Mouse (Mus musculus) liver, embryonic 14.5 days (tissue): ENCODE data around the gene Snx1. TPM values are rescaled to one million over a fixed set of nuclear protein-coding genes. Genes with fewer than 3 reads are reported as not detected.

Experiments
- ATAC-seq: fragments of 200-750 bp; cut with Nextera tagmentation; 2 replicates; pipeline ENCODE4 v1.8.0; 2017; ENCODE audit warnings: moderate number of reproducible peaks, mild to moderate bottlenecking, moderate library complexity; ENCODE audit not compliant: insufficient read depth
- DNase-seq, 3 experiments: peaks; one replicate each; pipeline ENCODE4 v3.0.0-alpha.2; 2012 to 2013; ENCODE audit warnings: low read depth in 3 of 3, low spot score in 3 of 3
- H3K27ac ChIP-seq: fragments of 300-500 bp; sonication (generic); 2 replicates; pipeline ENCODE4 v1.5.1; 2014; ENCODE audit warnings: moderate library complexity, mild to moderate bottlenecking, control low read depth, inconsistent platforms
- H3K27me3 ChIP-seq: fragments of 300-500 bp; sonication (generic); 2 replicates; pipeline ENCODE4 v1.6.1; 2014; ENCODE audit warnings: mild to moderate bottlenecking, low read length, moderate library complexity; ENCODE audit not compliant: control insufficient read depth, insufficient read depth
- H3K36me3 ChIP-seq: fragments of 300-500 bp; sonication (generic); replicated peaks from 2 replicates; pipeline ENCODE4 v1.6.1; 2014; ENCODE audit warnings: low read depth; ENCODE audit not compliant: control insufficient read depth, insufficient read depth
- H3K4me1 ChIP-seq, 2 experiments: fragments of 200-500 bp in 1 of 2; fragments of 300-500 bp in 1 of 2; sonication (generic) in 1 of 2; replicated peaks; 2 replicates each; pipeline ENCODE4 v1.6.1; 2012 to 2014; ENCODE audit warnings: antibody characterized with exemption in 1 of 2, inconsistent platforms in 1 of 2, low read length in 1 of 2; ENCODE audit not compliant: control insufficient read depth in 2 of 2, insufficient read depth in 2 of 2
- H3K4me2 ChIP-seq: fragments of 300-500 bp; sonication (generic); 2 replicates; pipeline ENCODE4 v1.6.1; 2014; ENCODE audit warnings: low read depth, mild to moderate bottlenecking, control low read depth, moderate library complexity
- H3K4me3 ChIP-seq, 2 experiments: fragments of 200-500 bp in 1 of 2; fragments of 300-500 bp in 1 of 2; sonication (generic) in 1 of 2; 2 replicates each; pipeline ENCODE4 v1.5.1; 2012 to 2014; ENCODE audit warnings: low read depth in 2 of 2, low read length in 2 of 2, mild to moderate bottlenecking in 2 of 2, control low read depth in 1 of 2, inconsistent platforms in 1 of 2, moderate library complexity in 1 of 2; ENCODE audit not compliant: insufficient read depth in 1 of 2
- H3K9ac ChIP-seq: fragments of 300-500 bp; sonication (generic); replicated peaks from 2 replicates; pipeline ENCODE4 v1.6.1; 2014; ENCODE audit warnings: mild to moderate bottlenecking, control low read depth, moderate library complexity
- H3K9me3 ChIP-seq: fragments of 300-500 bp; sonication (generic); 2 replicates; pipeline ENCODE4 v1.6.1; 2016; ENCODE audit warnings: low read length, mixed read lengths; ENCODE audit not compliant: control insufficient read depth
- CTCF ChIP-seq: IDR thresholded peaks from 2 replicates; pipeline ENCODE4 v1.5.1; 2016; ENCODE audit warnings: antibody characterized with exemption, low read depth, control low read depth
- EP300 ChIP-seq: IDR thresholded peaks from 2 replicates; pipeline ENCODE4 v1.6.1; 2016; ENCODE audit warnings: antibody characterized with exemption, low read depth
- WGBS: fragments of 180-500 bp; shearing (Covaris S2); extraction: QIAGEN DNeasy Blood & Tissue Kit; methylation state at CpG from one replicate; pipeline ENCODE4 v1.1.7; 2014; ENCODE audit not compliant: insufficient replicate concordance; 5-methylcytosine and 5-hydroxymethylcytosine counted together
- polyA plus RNA-seq, 2 experiments: library from polyadenylated mRNA; depleted of rRNA in 1 of 2; stranded (reverse) in 1 of 2; unstranded in 1 of 2; fragments of >200 nt; fragmentation: Nextera tagmentation in 1 of 2; extraction: Ambion mirVana in 1 of 2; gene quantifications; 2 replicates each; pipeline versions ENCODE4 v1.2.1 to v1.2.3; 2012 to 2014

Gene Snx1
- polyA plus RNA-seq, 2 experiments: 47.7 to 66.0 TPM

DNA sequence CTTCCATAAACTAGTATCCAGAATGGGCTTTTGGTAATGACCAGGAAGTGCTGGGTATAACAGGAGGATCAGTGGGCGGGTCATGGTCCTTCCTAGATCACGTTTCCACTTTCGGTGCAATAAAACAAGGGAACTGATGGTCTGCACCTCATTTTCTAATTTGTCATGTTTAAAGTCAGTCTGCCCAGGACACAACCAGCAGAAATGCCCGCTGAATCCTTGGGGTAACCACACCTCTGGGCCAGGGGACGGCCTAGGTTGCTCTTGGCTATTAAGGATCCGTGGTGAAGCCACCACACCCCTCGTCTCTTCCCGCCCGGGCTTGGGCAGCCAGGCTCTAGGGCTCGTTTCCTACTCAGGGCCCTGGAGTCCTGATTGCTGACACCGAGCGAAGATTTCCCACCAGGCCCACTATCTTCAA is 2.3 kb downstream of the Snx1 start:
- under 1% methylated on average over 12 of the region's 12 CpGs for WGBS
- Histone ChIP-seq H3K4me1 (peaks cover 46 to 51% of the 10 kb centered on the region in 2 experiments), H3K4me2 (peak overlapping the region; percentile 96), H3K9me3 (no peaks in the 10 kb centered on the region), H3K9ac (peak overlapping the region; percentile 91), H3K27me3 (no peaks in the 10 kb centered on the region), H3K36me3 (peaks cover 1% of the 10 kb centered on the region), H3K27ac (peak overlapping the region; percentile 87), H3K4me3 (peak overlapping the region; percentile 91 to 92)
- peak; percentile 58 for ATAC-seq
- no peak for TF ChIP-seq EP300
- TF ChIP-seq CTCF: no peak
- DNase-seq: peak in 1 of 3 experiments; percentile 46

DNA sequence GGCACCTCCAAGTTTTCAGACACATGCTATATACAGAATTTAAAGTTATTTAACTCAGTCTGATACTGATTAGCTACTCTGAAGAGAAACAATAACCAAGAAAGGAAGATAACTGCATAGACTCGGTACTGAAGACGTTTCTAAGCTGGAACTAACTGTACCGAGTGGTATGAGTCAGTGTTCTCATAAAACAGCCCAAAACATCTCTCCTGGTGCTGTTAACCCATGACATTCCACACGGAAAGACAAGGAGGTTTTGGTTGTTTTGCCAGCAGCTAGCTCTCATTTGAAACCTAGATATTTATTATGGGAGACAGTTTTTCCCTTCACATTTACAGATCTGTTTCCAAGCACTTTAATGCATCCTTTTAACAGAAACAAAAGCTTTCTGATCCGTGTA is 2.7 kb downstream of the Snx1 start:
- H3K27ac ChIP-seq: peak overlapping the region; percentile 87
- DNase-seq (no peak), ATAC-seq (no peak)
- H3K4me1 ChIP-seq: peaks cover 50 to 54% of the 10 kb centered on the region in 2 experiments
- H3K36me3 ChIP-seq: no peaks in the 10 kb centered on the region; the same call in 1 of the 2 replicates
- H3K9ac ChIP-seq: peak overlapping the region; percentile 91
- TF ChIP-seq EP300: no peak
- TF ChIP-seq CTCF: no peak
- no peaks in the 10 kb centered on the region for H3K9me3 ChIP-seq
- peak overlapping the region; percentile 96 for H3K4me2 ChIP-seq
- 7% methylated on average over 5 of the region's 5 CpGs for WGBS
- peak overlapping the region; percentile 91 to 92 for H3K4me3 ChIP-seq
- no peaks in the 10 kb centered on the region for H3K27me3 ChIP-seq

DNA sequence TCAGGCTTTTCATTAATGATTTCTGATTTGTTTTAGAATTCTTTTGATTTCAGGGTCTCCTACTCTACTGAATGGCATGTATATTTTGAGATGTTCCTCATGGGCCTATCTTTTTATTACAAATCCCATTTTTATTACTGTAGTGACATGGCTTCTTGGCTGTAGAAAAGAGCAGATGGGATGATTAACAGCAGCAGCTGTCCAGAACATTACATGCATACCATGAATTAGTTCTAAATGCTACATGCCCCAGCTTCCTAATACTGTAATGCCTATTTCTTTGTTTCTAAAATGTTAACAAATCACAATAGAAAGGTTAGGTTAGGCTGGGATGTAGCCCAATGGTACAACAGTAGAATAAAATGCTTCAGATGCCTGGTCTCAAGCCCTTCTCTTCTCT is 5.0 kb downstream of the Snx1 start:
- H3K27ac ChIP-seq: no peak overlapping the region
- no peak overlapping the region for H3K4me3 ChIP-seq
- TF ChIP-seq CTCF: no peak
- no peak for TF ChIP-seq EP300
- ATAC-seq (no peak), DNase-seq (no peak)
- peak overlapping the region; percentile 43 for H3K4me2 ChIP-seq
- no peaks in the 10 kb centered on the region; the same call in none of the 2 replicates for H3K36me3 ChIP-seq
- H3K4me1 ChIP-seq: peaks cover 43% of the 10 kb centered on the region in 2 experiments
- H3K9ac ChIP-seq: no peak overlapping the region
- H3K9me3 ChIP-seq: no peaks in the 10 kb centered on the region
- no peaks in the 10 kb centered on the region for H3K27me3 ChIP-seq

DNA sequence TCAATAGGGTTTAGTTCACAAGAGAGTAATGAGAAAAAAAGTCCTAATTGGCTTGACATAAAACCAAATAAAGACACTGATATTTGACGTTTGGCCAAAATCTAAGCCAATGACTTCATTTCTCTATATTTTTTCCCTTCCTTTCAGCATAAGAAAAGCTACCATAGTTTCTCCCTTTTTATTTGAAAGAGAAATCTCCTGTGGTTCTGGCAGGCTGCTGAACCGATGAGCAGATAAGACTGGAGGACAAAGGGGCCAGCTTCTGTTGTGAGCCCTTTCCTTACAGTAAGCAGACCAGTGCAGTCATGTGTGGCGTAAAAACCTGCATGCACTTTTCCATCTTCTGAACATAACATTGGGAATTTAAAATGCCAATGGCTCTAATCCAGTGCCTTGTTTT is 5.4 kb downstream of the Snx1 start:
- Histone ChIP-seq H3K36me3 (no peaks in the 10 kb centered on the region; the same call in none of the 2 replicates), H3K4me2 (peak overlapping the region; percentile 43), H3K27ac (peak overlapping the region; percentile 24; the same call in 1 of the 2 replicates), H3K9ac (no peak overlapping the region), H3K27me3 (no peaks in the 10 kb centered on the region), H3K4me1 (peaks cover 42 to 43% of the 10 kb centered on the region in 2 experiments), H3K4me3 (no peak overlapping the region), H3K9me3 (no peaks in the 10 kb centered on the region)
- DNase-seq (no peak), ATAC-seq (no peak)
- TF ChIP-seq EP300 (no peak), CTCF (no peak)
- WGBS: 41% methylated on average over 3 of the region's 3 CpGs

GRCm38 (mm10) chr9:66120106-66120505 is 6.3 kb downstream of the Snx1 start:
- DNase-seq (peak in 2 of 3 experiments; percentile 61 to 64), ATAC-seq (peak; percentile 31)
- H3K9me3 ChIP-seq: no peaks in the 10 kb centered on the region
- peaks cover 4% of the 10 kb centered on the region for H3K36me3 ChIP-seq
- TF ChIP-seq CTCF (no peak), EP300 (peak; percentile 71)
- H3K4me1 ChIP-seq: peaks cover 34 to 35% of the 10 kb centered on the region in 2 experiments
- no peak overlapping the region for H3K4me3 ChIP-seq
- no peaks in the 10 kb centered on the region for H3K27me3 ChIP-seq
- peak overlapping the region; percentile 68 for H3K27ac ChIP-seq
- WGBS: 38% methylated on average over 4 of the region's 4 CpGs
- peak overlapping the region; percentile 43 for H3K4me2 ChIP-seq
- H3K9ac ChIP-seq: peak overlapping the region; percentile 16
